Mouse (Mus musculus): ENCODE results near the gene Rpl5. TPM values are rescaled to one million over a fixed set of nuclear protein-coding genes. Genes with fewer than 3 reads are reported as not detected.

Gene Rpl5
- polyA plus RNA-seq (2016; fragmentation: Nextera tagmentation; extraction: Ambion mirVana): 62.6 and 63.6 TPM in 2 replicates

DNA sequence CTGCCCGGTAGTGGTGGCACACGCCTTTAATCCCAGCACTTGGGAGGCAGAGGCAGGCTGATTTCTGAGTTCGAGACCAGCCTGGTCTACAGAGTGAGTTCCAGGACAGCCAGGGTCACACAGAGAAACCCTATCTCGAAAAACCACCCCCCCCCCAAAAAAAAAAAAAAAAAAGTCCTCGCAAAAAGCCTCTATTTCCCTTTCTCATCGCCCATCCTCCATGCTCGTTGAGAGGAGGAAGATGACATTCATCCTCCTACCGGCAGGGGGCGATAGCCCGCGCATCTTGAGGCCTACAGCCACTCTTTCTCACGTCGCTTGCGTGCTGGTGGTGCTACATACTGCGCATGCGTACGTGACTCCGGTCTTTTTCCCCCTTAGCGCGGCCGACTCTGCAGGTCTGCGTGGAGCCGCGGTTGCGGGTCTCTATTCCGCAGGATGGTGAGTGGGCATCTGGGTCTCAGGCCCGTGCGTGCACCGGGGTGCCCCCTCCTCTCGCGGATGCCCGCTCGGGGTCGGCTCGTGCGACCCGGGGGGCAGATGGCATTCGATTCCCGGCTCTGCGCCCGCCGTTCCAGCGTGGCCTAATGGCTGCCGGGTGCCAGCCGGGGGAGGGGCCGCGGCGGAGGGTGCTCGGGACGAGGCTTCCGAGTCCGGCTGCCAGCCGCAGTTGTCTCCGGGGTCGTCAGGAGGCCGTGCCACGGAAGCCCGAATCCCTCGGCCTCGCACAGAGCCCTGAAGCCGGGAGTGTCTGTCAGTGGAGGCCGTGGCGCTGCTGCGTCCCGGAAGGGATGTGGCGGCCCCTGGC is at the start of gene Rpl5:
Rpl5 (plus strand) TSS at position 297 of the 808 bp plus-strand sequence.
- Histone ChIP-seq H3K4me3 (replicated peaks) (peak within 1 kb of the TSS; percentile 70), H3K9ac (peak within 1 kb of the TSS; percentile 91), H3K4me1 (peaks cover 15% of the 10 kb centered on the region), H3K27ac (peak within 1 kb of the TSS; percentile 91), H3K36me3 (replicated peaks) (peaks cover 32% of the 10 kb centered on the region), H3K9me3 (no peaks in the 10 kb centered on the region), H3K4me2 (peak within 1 kb of the TSS; percentile 81), H3K27me3 (no peaks in the 10 kb centered on the region)
- ATAC-seq (ENCODE audit: low FRiP score): peak; percentile 97
- 4% methylated on average over 66 of the region's 66 CpGs for WGBS

DNA sequence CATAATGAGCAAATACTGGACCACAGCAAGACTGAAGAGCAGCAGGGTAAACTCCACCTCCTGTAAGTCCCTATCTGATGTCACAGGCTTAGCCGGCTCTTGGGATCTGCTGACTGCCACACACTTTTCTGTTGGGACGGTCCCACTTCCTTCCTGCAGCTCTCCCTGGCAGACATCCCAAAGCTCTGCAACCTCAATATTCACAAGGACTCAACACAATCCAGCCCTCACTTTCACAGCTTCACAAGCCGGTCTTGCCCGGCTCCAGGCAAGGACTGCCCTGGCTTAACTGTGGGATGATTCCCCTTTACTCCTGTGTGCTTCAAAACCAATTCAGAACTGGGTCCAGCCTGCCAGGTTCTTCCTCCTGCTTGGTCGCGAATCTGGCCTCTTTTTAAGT is 46.5 kb upstream of the Rpl5 start:
- 21% methylated on average over 6 of the region's 6 CpGs for WGBS
- no peak overlapping the region for H3K27ac ChIP-seq
- ATAC-seq (ENCODE audit: low FRiP score): no peak
- peaks cover 12% of the 10 kb centered on the region for H3K4me1 ChIP-seq
- no peaks in the 10 kb centered on the region for H3K36me3 ChIP-seq (replicated peaks)
- no peak overlapping the region for H3K4me2 ChIP-seq
- no peak overlapping the region for H3K4me3 ChIP-seq (replicated peaks)
- no peaks in the 10 kb centered on the region for H3K27me3 ChIP-seq
- no peak overlapping the region for H3K9ac ChIP-seq
- no peaks in the 10 kb centered on the region; the same call in 1 of the 2 replicates for H3K9me3 ChIP-seq

DNA sequence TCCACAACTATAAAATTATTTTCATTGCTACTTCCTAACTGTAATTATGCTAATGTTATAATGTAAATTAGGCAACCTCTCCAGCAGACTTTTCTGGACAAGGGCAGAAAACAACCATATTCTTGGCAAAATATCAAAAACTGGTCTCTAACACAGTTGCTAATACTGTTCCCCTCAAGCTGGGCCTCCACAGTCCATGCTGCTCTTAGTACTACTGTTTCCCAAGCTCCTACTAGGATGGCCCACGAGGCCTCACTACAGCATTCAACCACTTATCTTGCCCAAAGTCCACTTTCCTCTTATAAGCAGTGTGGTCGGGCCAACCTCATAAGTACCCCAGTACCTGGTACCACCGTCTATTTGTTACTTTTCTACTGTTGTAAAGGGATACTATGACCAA is 45.7 kb upstream of the Rpl5 start:
- Histone ChIP-seq H3K9me3 (no peaks in the 10 kb centered on the region; the same call in 1 of the 2 replicates), H3K4me2 (no peak overlapping the region), H3K27me3 (no peaks in the 10 kb centered on the region), H3K4me3 (replicated peaks) (no peak overlapping the region), H3K4me1 (peaks cover 10% of the 10 kb centered on the region), H3K27ac (no peak overlapping the region), H3K9ac (no peak overlapping the region), H3K36me3 (replicated peaks) (no peaks in the 10 kb centered on the region)
- 74% methylated on average over 3 of the region's 3 CpGs for WGBS
- ATAC-seq (ENCODE audit: low FRiP score): no peak

GRCm38 (mm10) chr5:107855546-107855945 is 44.8 kb upstream of the Rpl5 start:
- 94% methylated on average over 2 of the region's 2 CpGs for WGBS
- no peak for ATAC-seq (ENCODE audit: low FRiP score)
- Histone ChIP-seq H3K27ac (no peak overlapping the region), H3K27me3 (no peaks in the 10 kb centered on the region), H3K9me3 (no peaks in the 10 kb centered on the region), H3K4me1 (peaks cover 10% of the 10 kb centered on the region), H3K4me2 (no peak overlapping the region), H3K36me3 (replicated peaks) (no peaks in the 10 kb centered on the region), H3K9ac (no peak overlapping the region), H3K4me3 (replicated peaks) (no peak overlapping the region)

DNA sequence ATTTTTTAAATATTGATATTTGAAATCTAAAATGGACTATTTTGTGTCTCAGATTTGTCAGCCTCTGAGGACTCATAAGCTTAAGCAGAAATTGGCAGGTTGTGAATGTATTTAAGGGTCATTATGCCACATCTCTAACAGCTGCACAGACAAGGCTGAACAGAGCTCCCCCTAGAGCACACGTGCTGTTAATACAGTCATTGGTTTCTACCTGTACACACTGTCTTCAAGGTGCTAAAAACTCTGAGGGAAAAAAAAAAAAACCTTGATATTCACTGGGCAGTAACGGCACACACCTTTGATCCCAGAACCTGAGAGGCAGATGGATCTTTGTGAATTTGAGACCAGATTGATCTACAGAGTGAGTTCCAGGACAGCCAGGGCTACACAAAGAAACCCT is 41.3 kb upstream of the Rpl5 start:
- H3K4me1 ChIP-seq: peaks cover 6% of the 10 kb centered on the region
- H3K4me2 ChIP-seq: no peak overlapping the region
- H3K9me3 ChIP-seq: no peaks in the 10 kb centered on the region
- no peaks in the 10 kb centered on the region for H3K36me3 ChIP-seq (replicated peaks)
- no peaks in the 10 kb centered on the region for H3K27me3 ChIP-seq
- 49% methylated on average over 2 of the region's 2 CpGs for WGBS
- no peak overlapping the region for H3K27ac ChIP-seq
- no peak for ATAC-seq (ENCODE audit: low FRiP score)
- H3K9ac ChIP-seq: no peak overlapping the region
- H3K4me3 ChIP-seq (replicated peaks): no peak overlapping the region

- WGBS: 86% methylated on average over 3 of the region's 3 CpGs
- H3K4me2 ChIP-seq: no peak overlapping the region
Observed at GRCm38 (mm10) chr5:107863971-107864370, 36.3 kb upstream of the Rpl5 start.

DNA sequence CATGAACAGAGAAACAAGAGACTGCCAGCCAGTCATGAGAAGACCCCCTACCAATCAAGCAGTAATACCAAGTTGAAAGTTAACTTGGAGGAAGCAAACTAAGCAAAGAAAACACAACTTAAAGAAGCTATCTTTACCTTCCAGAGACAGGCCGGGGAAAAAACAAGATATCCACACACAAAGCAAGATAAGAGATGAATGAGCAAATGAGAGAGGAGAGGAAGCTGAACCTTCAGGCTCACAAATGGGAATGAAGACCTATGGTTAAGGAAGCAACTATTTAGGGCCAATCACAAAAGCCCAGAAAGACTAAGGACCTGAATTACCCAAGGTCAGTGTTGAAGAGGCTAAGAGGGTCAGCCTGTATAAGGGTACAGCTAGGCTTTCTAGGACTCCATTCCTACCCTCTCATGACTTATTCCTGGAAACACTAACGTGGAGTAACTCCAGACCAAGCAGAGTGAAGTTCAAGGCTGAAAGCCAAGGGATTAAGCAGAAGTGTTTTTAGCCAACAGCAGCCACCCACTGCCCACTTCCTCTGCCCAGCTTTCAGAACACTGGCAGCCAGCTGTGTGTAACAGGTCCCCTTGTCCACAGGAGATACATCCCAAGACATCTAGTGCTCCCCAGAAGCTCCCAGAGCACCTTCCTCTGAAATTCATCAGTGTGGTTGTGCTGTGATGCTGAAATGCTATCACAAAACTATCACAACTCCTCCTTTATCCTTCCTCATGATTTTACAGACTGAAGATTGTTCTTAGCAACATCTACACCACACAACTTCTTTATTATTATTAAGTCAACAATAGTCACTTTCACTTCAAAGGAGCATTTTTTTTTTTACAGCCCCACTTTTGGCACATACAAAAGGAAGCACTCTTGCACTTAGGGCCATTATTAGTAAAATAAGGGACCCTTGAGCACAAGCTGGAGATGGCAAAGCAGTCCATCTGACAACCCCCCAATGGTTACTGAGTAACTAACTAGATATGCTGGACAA is 33.9 kb upstream of the Rpl5 start:
- H3K4me3 ChIP-seq (replicated peaks): no peak overlapping the region
- no peak overlapping the region for H3K9ac ChIP-seq
- no peaks in the 10 kb centered on the region for H3K9me3 ChIP-seq
- 78% methylated on average over 2 of the region's 2 CpGs for WGBS
- no peak overlapping the region for H3K4me2 ChIP-seq
- ATAC-seq (ENCODE audit: low FRiP score): no peak
- no peaks in the 10 kb centered on the region for H3K27me3 ChIP-seq
- H3K4me1 ChIP-seq: peaks cover 4% of the 10 kb centered on the region
- H3K36me3 ChIP-seq (replicated peaks): no peaks in the 10 kb centered on the region
- H3K27ac ChIP-seq: no peak overlapping the region

More at GRCm38 (mm10) chr5:107863971-107864370, 36.3 kb upstream of the Rpl5 start:
- Histone ChIP-seq H3K27ac (no peak overlapping the region), H3K36me3 (replicated peaks) (no peaks in the 10 kb centered on the region), H3K4me3 (replicated peaks) (no peak overlapping the region), H3K9me3 (no peaks in the 10 kb centered on the region), H3K27me3 (no peaks in the 10 kb centered on the region), H3K4me1 (peaks cover 4% of the 10 kb centered on the region), H3K9ac (no peak overlapping the region)
- no peak for ATAC-seq (ENCODE audit: low FRiP score)

DNA sequence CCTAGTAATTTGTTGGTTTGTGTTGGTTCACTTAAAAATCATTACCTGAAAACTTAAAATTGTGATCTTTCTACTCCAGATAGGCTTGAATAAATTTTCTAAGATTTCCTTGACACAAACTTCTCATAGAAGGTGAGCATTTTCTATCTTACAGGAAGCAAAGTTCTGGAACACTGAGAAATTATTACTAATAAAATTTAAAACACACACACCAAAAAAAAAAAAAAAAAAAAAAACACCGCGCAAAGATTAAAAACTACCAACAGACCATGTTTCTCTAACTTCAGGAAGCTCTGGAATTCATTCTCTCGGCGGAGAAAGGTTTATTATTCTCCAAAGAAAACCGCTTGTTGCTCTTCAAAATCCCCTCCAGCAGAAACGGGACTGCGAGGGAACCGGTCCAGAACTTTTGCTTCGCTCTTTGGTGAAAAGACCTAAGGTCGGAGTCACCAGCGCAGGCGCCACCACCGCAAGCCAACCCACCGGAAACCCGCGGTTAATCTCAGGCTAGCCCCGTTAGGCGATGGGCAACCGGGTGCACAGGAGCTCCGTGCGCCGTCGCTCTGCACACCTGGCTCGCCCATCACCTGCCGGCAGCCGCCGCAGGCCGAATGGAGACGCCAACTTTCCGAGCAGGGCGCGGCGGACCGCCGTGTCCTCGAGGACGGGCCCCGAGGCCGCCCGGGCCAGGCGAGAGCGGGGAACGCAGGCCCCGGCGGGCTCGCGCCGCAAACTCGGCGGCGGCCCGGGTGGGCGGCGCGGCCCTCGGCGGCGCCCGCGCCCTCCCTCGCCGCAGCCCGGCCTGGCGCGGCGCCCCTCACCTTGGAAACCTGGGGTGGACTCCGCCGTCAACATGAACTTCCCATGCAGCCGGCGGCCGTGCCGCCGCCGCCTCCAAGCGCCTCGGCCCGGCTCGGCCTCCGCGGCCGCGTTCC is 32.1 kb upstream of the Rpl5 start:
- Histone ChIP-seq H3K4me1 (peaks cover 4% of the 10 kb centered on the region), H3K9me3 (no peaks in the 10 kb centered on the region), H3K27ac (peak overlapping the region; percentile 95), H3K9ac (peak overlapping the region; percentile 85), H3K36me3 (replicated peaks) (no peaks in the 10 kb centered on the region), H3K27me3 (no peaks in the 10 kb centered on the region), H3K4me3 (replicated peaks) (peak overlapping the region; percentile 89), H3K4me2 (peak overlapping the region; percentile 71)
- peak; percentile 75 for ATAC-seq (ENCODE audit: low FRiP score)
- under 1% methylated on average over 72 of the region's 82 CpGs for WGBS

DNA sequence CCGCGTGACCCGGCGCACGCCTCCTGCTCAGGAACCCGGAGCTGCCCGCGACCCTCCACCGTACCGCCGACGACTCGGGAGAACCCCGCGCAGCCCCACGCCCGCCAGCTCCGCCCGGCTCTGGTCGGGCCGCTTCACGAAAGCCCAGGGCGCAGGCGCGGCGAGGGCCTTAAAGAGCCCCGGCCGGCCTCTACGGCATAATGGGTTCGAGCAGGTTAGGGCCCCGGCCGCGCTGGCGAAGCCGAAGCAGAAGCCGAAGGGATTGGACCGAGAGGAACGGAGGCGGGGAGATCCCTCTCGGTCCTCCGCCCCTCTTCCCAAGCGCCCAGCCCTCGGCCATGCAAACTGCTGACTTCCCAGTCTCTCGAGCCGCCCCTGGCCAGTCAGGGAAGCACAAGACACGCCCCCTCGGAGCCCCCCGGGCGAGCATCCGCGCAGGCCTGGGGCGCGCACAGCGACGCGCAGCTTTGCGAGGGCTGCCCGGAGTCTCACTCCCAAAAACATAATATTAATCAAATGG is 31.3 kb upstream of the Rpl5 start:
- no peaks in the 10 kb centered on the region for H3K27me3 ChIP-seq
- peaks cover 4% of the 10 kb centered on the region for H3K4me1 ChIP-seq
- peak; percentile 97 for ATAC-seq (ENCODE audit: low FRiP score)
- peak overlapping the region; percentile 71 for H3K4me2 ChIP-seq
- H3K36me3 ChIP-seq (replicated peaks): no peaks in the 10 kb centered on the region
- whole genome bisulfite sequencing: under 1% methylated on average over 58 of the region's 58 CpGs
- no peaks in the 10 kb centered on the region for H3K9me3 ChIP-seq
- H3K4me3 ChIP-seq (replicated peaks): peak overlapping the region; percentile 89
- peak overlapping the region; percentile 85 for H3K9ac ChIP-seq
- peak overlapping the region; percentile 95 for H3K27ac ChIP-seq

DNA sequence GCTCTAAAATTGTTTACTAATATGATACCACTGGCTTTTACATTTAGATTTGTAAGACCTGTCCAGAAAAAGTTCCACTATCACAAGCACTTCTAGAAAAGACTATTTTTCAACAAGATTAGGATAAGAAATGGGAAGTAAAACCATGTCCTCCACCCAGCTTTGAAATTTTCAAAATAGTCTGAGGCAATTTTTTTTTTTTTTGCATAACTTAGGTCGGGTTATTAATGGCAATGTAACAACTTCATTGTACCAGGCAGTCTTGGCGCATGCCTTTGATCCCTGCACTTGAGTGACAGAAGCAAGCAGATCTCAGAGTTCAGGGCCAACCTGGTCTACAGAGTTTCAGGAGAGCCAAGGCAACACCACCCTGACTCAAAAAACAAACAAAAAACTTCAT is 30.6 kb upstream of the Rpl5 start:
- Histone ChIP-seq H3K27me3 (no peaks in the 10 kb centered on the region), H3K36me3 (replicated peaks) (no peaks in the 10 kb centered on the region), H3K4me3 (replicated peaks) (no peak overlapping the region), H3K4me1 (peaks cover 4% of the 10 kb centered on the region), H3K9me3 (no peaks in the 10 kb centered on the region), H3K9ac (no peak overlapping the region), H3K27ac (no peak overlapping the region), H3K4me2 (no peak overlapping the region)
- no peak for ATAC-seq (ENCODE audit: low FRiP score)
- 55% methylated on average over 2 of the region's 2 CpGs for WGBS

DNA sequence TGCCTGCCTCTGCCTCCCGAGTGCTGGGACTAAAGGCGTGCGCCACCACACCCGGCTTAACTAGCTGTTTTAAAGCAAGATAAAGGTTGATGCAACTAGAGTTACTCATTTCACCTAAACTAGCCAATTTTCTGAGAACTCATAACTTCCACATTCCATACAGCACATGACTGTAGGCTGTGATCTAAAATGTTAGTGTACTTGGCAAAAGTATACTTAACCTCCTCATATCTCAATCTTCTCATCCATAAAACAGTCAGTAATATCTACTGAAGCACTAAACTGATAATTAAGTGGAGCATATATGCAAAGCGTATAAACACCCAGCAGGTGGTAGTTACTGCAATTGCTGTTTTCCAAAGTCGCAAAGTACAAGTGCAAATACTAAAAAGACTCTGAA is 27.0 kb upstream of the Rpl5 start:
- no peaks in the 10 kb centered on the region; the same call in 1 of the 2 replicates for H3K4me1 ChIP-seq
- H3K4me3 ChIP-seq (replicated peaks): no peak overlapping the region
- no peaks in the 10 kb centered on the region for H3K9me3 ChIP-seq
- H3K27ac ChIP-seq: no peak overlapping the region
- WGBS: 85% methylated on average over 6 of the region's 6 CpGs
- H3K36me3 ChIP-seq (replicated peaks): no peaks in the 10 kb centered on the region
- no peaks in the 10 kb centered on the region for H3K27me3 ChIP-seq
- no peak overlapping the region for H3K9ac ChIP-seq
- ATAC-seq (ENCODE audit: low FRiP score): no peak
- no peak overlapping the region for H3K4me2 ChIP-seq
